Mouse (Mus musculus): ENCODE measurements at regions not wholly inside any gene's neighbourhood (a gene's known extent, or its start where the extent isn't known, plus 50 kb on each side); places are given as distances from the start of the nearest gene placed in this dataset.

DNA sequence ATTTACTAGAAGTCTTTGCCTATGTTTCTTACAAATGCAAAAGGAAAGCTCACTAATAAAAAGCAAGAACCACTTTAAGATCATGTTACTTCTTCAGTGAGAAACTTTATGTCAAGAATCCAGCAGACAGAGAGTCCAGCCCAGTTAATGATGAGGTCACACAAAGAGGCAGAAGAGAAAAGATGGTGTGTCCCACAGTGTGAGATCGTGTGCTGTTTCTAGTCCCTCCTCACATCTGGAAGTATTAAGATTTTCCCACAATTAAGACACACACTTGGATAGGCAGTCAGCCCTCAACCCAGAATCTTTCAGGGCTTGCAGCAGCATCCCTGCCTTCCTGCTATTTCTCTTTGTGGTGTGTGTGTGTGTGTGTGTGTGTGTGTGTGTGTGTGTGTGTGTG lies 118.7 kb upstream of the Spin1 start:
- no peaks in the 10 kb centered on the region for H3K27me3 ChIP-seq (ENCODE audit: control insufficient read depth, insufficient read depth, low read length, poor library complexity, severe bottlenecking)
- no peaks in the 10 kb centered on the region for H3K36me3 ChIP-seq (ENCODE audit: control insufficient read depth, insufficient read depth, low read length, poor library complexity, severe bottlenecking)
- DNase-seq (ENCODE audit: low read depth, low spot score): no peak

DNA sequence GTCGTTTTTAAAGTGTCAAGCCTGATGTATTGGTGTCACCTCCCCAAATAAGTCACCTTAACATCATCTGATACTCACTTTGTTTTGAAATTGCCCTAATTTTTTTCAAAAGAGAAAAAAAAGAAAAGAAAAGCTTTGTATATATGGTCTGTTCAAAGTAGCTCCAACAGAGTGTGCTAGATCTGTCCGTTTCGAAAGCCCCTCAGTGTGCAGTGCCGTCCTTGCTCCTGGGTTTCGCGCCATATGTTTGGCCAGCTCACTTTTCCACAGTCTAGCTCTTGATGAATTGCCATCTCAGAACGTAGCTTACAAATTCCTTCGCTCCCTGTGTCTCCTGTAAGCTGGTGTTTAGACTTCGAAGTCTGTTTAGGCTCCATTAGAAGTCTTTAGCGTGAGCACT lies 117.7 kb upstream of the Spin1 start:
- no peaks in the 10 kb centered on the region for H3K27me3 ChIP-seq (ENCODE audit: control insufficient read depth, insufficient read depth, low read length, poor library complexity, severe bottlenecking)
- no peak for DNase-seq (ENCODE audit: low read depth, low spot score)
- H3K36me3 ChIP-seq (ENCODE audit: control insufficient read depth, insufficient read depth, low read length, poor library complexity, severe bottlenecking): no peaks in the 10 kb centered on the region

DNA sequence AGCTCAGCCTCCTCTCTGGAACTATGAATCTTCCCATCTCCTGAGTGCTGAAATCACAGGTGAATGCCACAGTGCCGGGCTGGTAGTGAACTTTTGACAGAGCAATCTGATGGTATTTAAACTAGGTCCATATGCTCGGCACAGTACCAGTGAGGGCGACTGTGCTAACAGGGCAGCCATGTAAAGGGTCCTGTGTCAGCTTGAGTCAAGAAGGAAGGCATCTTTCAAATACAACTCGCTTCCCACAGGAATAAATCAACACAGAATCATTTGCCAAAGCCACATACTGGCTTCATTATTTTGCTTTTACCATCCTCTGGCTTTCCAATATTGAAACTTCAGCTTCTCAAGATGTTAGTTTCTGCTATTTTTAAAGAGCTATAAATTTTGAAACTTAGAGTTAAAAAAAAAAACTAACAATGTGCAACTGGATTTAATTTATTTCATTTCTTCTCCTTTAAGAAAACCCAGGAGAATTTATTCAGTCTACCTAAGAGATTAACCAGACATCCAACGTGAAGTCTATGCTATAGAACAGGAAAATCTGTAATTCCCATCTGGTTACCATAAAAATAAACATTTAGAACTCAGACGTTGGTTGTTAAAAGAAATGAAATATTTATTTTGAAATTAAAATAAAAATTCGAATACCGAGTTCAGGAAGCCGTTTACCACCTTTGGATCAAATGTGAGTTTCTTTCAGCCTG lies 108.8 kb upstream of the Spin1 start:
- H3K27me3 ChIP-seq (ENCODE audit: control insufficient read depth, insufficient read depth, low read length, poor library complexity, severe bottlenecking): no peaks in the 10 kb centered on the region
- no peaks in the 10 kb centered on the region for H3K36me3 ChIP-seq (ENCODE audit: control insufficient read depth, insufficient read depth, low read length, poor library complexity, severe bottlenecking)
- no peak for DNase-seq (ENCODE audit: low read depth, low spot score)

DNA sequence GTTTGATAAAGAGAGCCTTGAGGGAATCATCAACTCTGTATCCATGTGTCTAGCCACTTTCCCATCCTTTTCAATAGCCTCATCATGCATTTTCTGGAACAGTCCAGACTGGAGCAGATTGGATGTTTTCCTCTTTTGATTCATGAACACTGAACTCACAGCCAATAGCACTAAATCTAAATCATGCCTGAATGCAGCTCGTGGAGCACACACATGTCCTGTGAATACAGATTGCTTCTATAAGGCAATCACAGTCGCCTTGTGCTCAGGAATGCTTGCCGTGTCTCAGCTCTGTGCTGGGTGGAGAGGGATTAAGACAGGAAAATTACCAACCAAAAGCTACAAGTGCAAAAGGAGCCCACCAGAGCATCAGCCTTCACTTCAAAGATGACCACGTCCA lies 100.9 kb upstream of the Spin1 start:
- H3K27me3 ChIP-seq (ENCODE audit: control insufficient read depth, insufficient read depth, low read length, poor library complexity, severe bottlenecking): no peaks in the 10 kb centered on the region
- H3K36me3 ChIP-seq (ENCODE audit: control insufficient read depth, insufficient read depth, low read length, poor library complexity, severe bottlenecking): no peaks in the 10 kb centered on the region
- no peak for DNase-seq (ENCODE audit: low read depth, low spot score)

DNA sequence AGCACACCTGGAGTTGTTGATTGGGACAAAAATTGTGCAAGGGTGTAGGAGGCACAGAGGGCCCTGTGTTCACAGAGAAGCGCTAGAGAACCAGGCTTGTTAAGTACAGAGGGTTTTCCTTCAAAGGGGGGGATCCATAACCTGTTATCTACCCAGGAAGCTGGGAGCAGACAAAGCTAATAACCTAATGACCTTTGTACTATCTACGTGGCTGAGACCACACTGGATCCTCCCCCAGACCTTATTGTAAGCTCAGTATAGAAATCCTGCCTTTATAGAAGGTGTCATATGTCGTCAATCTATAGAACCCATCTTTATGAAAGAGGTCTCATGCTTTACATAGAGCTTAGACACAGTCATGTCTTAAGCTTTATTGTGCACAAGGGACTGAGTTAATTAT lies 95.9 kb upstream of the Spin1 start:
- no peak for DNase-seq (ENCODE audit: low read depth, low spot score)
- Histone ChIP-seq H3K27me3 (ENCODE audit: control insufficient read depth, insufficient read depth, low read length, poor library complexity, severe bottlenecking) (no peaks in the 10 kb centered on the region), H3K36me3 (ENCODE audit: control insufficient read depth, insufficient read depth, low read length, poor library complexity, severe bottlenecking) (no peaks in the 10 kb centered on the region)

DNA sequence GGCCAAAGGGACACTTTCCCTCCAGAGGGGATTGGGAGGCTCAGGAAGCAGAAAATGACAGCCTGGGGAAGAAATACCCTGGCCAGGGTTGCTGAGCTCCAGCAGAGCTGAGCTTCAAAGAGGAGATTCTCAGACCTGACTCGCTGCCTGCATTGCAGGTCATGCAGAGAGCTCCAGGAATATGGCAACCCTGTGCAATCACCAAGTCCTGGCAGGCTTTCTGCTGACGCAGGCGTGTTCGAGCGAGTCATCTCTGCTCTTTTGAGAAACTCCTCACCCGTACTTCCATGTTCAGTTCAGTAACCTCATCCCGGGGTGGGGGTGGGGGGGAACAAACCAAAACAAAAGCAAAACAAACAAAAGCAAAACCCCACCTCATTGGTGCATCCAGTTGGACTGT lies 89.9 kb upstream of the Spin1 start:
- no peaks in the 10 kb centered on the region for H3K36me3 ChIP-seq (ENCODE audit: control insufficient read depth, insufficient read depth, low read length, poor library complexity, severe bottlenecking)
- no peaks in the 10 kb centered on the region; the same call in 1 of the 2 replicates for H3K27me3 ChIP-seq (ENCODE audit: control insufficient read depth, insufficient read depth, low read length, poor library complexity, severe bottlenecking)
- DNase-seq (ENCODE audit: low read depth, low spot score): no peak

DNA sequence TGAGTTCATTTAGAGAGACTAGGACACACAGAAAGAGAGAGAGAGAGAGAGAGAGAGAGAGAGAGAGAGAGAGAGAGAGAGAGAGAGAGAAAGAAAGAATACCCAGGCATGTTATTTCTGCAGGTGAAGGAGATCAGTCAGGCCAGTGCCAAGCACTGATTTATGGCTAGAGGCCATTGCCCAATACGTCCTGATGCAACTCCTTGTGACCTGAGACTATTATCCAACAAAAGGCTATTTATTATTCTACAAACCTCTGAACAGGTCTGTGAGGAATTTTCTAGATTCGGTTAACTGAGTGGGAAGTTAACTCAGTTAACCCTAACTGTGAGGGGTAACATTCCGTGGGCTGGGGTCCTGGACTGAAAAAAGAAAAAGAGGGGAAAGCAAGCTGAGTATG lies 84.5 kb upstream of the Spin1 start:
- no peaks in the 10 kb centered on the region for H3K36me3 ChIP-seq (ENCODE audit: control insufficient read depth, insufficient read depth, low read length, poor library complexity, severe bottlenecking)
- DNase-seq (ENCODE audit: low read depth, low spot score): no peak
- no peaks in the 10 kb centered on the region; the same call in 1 of the 2 replicates for H3K27me3 ChIP-seq (ENCODE audit: control insufficient read depth, insufficient read depth, low read length, poor library complexity, severe bottlenecking)

DNA sequence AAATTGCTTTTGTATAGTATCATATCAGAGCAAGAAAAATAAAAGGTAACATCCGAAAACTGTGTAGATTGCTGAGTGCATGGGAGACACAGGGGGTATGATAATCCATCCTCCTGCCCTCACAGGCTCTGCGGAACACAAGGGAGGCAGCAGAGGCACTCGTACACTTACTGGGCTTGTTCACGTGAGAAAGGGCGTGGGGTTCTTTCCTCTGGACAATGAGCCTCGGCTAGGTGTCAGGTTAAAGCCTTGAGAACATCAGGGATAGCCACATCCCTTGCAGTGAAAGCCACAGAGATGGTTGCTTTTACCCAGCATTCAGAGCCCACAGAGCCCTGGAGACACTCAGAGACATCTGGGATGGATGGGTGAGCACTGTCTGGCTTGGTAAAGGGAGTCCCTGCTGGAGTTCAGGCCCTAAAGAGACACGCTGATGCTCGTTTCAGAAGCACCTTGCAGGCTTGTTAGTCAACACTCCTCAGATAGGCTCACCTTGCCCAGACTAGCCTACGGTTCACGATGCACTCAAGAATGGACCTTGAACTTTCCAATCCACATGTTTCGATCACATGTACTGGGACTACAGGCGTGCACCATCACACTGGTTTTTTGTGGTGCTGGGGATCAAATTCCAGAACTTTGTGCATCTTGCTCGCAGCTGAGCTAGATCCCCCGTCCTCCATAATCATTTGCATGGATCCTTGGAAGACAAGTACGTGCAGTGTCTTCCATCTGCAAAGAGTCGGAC lies 83.5 kb upstream of the Spin1 start:
- no peaks in the 10 kb centered on the region for H3K36me3 ChIP-seq (ENCODE audit: control insufficient read depth, insufficient read depth, low read length, poor library complexity, severe bottlenecking)
- H3K27me3 ChIP-seq (ENCODE audit: control insufficient read depth, insufficient read depth, low read length, poor library complexity, severe bottlenecking): no peaks in the 10 kb centered on the region; the same call in 1 of the 2 replicates
- DNase-seq (ENCODE audit: low read depth, low spot score): no peak

DNA sequence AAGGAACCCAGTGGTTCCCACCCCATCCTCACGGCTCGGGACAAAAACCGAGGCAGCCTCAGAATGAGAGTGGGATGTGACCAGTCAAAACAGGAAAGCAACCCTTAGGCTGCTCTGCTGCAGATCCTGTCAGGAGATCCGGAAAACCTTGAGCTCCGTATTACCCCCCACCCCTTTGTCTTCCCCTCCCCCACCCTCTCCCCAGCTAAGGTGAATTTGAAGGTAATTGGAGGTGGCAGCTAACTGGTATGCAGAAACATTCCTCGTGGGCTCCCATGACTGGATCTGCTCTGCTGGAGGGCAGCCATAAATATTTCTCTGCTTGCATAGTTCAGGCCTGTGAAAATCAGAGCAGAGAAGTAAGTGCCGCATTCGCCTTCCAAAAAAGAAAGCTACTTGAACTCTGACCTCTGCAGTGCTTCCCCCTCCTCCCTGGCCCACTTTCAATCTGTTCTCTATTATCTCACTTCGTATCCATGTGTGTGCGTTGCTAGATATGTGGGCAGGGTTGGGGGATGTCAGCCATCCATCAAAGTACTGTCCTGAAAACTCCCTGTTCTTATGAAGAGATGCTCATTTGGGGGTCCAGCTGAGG lies 82.9 kb upstream of the Spin1 start:
- Histone ChIP-seq H3K27me3 (ENCODE audit: control insufficient read depth, insufficient read depth, low read length, poor library complexity, severe bottlenecking) (no peaks in the 10 kb centered on the region; the same call in 1 of the 2 replicates), H3K36me3 (ENCODE audit: control insufficient read depth, insufficient read depth, low read length, poor library complexity, severe bottlenecking) (no peaks in the 10 kb centered on the region)
- DNase-seq (ENCODE audit: low read depth, low spot score): no peak

DNA sequence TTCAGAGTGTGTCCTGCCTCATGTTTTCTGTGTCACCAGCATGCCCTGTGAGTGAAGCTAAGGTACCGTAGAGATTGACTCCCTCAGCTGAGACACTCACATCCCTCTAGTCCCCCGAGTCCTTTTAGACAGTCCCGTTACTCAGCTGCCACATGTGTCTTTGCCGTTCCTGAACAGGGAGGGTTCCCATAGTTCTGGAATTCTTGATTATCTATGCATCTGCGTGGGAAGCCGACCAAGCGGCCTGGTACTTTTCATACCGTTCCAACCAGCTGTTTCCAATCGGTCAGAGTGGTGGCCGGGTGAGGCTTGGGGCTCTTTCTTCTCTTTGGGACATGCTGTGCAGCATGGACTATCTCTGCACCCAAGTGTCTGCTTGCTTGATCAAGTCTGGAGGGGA lies 82.3 kb upstream of the Spin1 start:
- H3K36me3 ChIP-seq (ENCODE audit: control insufficient read depth, insufficient read depth, low read length, poor library complexity, severe bottlenecking): no peaks in the 10 kb centered on the region
- no peak for DNase-seq (ENCODE audit: low read depth, low spot score)
- no peaks in the 10 kb centered on the region; the same call in 1 of the 2 replicates for H3K27me3 ChIP-seq (ENCODE audit: control insufficient read depth, insufficient read depth, low read length, poor library complexity, severe bottlenecking)

DNA sequence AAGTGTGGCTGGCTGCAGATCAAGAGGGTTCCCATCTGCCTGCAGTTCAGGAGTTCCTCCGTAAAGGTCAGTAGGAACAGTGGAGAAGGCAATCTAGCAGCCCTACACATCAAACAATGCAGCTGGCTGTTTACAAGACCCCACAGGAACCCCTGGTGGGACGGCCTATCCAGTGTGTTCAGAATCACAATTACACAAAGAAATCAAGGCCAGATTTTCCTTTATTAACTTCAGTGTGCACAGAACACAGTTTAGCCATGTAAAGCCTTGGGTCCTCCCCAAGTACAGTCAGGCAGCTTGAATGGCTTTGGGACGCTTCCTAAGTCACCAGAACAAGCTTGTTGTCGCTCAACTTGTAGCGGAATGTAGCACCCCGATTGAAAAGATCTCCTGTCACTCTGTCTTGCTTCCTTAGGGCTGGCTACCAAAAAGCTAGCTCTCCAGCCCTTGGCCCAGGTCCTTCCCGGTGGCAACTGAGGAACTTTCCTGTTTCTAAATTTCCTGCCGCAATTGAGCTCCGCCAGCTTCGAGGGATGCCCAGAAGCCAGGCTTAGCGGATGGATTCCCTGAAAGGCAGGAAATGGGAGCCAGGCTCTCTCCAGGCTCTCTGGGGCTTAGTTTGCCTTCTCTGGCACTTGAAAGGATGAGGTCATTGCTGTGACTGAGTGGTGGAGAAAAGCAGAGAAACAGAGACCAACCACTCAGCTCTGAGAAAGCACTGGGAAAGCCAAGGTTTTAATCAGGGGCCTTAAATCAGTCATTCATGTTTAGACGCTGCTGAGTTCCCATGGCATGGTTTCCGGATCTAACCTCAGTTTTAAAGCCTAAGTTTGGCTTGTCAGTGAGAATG lies 78.1 kb upstream of the Spin1 start:
- no peak for DNase-seq (ENCODE audit: low read depth, low spot score)
- no peaks in the 10 kb centered on the region for H3K27me3 ChIP-seq (ENCODE audit: control insufficient read depth, insufficient read depth, low read length, poor library complexity, severe bottlenecking)
- H3K36me3 ChIP-seq (ENCODE audit: control insufficient read depth, insufficient read depth, low read length, poor library complexity, severe bottlenecking): no peaks in the 10 kb centered on the region

DNA sequence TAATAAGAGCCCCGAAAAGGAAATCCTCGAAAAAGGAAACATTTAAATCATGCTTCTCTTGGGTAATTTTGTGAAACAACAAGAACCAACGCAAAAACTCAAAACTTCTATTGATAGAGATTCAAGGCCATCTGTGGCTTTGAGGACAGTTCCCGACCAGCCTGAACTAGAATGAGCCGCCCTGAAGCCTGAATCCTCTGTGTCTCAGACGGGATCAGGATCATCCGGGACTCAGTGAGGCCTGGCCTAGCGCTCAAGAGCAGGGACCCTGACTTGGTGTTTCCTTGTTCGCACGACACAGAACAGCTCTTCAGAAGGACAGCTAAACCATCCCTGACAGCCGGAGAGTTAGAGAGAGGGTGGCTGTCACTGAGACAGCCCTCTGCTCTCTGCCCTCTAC lies 77.4 kb upstream of the Spin1 start:
- DNase-seq (ENCODE audit: low read depth, low spot score): no peak
- Histone ChIP-seq H3K36me3 (ENCODE audit: control insufficient read depth, insufficient read depth, low read length, poor library complexity, severe bottlenecking) (no peaks in the 10 kb centered on the region), H3K27me3 (ENCODE audit: control insufficient read depth, insufficient read depth, low read length, poor library complexity, severe bottlenecking) (no peaks in the 10 kb centered on the region)

DNA sequence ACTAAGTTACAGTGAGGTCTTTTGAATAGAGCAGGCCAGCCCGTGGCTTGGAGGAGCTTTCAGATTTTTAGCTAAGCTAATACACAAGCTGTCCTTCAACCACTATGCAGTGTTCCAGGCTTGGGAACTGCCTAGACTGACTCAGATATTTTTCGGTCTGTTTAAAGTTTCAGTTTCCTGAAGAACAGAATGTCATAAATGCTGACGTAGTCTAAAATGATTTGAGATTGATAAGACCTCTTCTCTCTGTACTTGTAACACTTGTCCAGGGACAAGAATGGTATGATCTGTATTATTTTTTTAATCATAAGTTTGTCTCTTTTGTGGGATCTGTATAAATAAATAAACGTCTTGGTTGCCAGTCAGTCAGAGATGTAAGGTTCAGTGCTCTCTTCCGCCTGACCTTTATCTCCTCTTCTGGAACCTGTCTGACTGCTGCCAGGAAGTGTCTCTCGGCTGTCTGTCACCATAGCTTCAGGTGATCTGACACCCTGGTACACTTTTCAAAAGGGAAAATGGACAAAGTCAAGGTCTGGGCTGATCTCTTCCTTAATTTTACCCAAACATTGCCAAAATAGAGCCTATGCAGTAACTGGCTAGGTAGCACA lies 74.3 kb upstream of the Spin1 start:
- no peaks in the 10 kb centered on the region for H3K27me3 ChIP-seq (ENCODE audit: control insufficient read depth, insufficient read depth, low read length, poor library complexity, severe bottlenecking)
- no peaks in the 10 kb centered on the region for H3K36me3 ChIP-seq (ENCODE audit: control insufficient read depth, insufficient read depth, low read length, poor library complexity, severe bottlenecking)
- no peak for DNase-seq (ENCODE audit: low read depth, low spot score)

DNA sequence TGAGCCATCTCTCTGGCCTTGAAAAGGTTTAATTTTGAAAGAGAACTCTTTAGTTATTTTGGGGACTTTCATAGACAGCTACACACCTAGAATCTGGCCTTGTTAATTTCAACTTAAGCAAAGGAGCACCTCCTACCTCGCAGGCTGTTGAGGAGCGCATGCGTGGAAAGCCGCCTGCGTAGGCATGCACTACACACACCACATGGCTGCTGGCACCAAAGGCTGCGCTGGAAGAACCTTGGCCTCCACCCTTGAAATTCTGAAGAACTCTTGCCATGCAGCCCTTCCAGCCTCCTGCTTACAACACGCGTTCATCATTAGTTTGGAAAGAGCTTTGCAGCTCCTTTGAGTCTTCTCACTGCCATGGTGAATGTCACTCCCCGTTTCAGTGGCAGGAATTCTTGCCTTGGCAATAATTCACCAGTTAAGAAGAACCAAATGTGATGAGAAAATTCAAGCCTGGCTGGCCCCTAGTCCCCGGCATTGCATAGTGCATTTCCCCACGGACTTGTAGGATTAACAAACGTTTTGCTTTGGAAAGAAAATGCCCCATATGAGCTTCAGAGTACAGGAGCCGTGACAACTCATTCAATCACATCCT lies 62.7 kb upstream of the Spin1 start:
- DNase-seq (ENCODE audit: low read depth, low spot score): no peak
- H3K27me3 ChIP-seq (ENCODE audit: control insufficient read depth, insufficient read depth, low read length, poor library complexity, severe bottlenecking): no peaks in the 10 kb centered on the region
- no peaks in the 10 kb centered on the region for H3K36me3 ChIP-seq (ENCODE audit: control insufficient read depth, insufficient read depth, low read length, poor library complexity, severe bottlenecking)
